Mouse (Mus musculus) thymus, postnatal 25 days (tissue): Measurements from ENCODE around the gene Smlr1.

Source experiments
- DNase-seq: peaks from one replicate; pipeline ENCODE4 v3.0.0; 2022

The Smlr1 gene

DNA sequence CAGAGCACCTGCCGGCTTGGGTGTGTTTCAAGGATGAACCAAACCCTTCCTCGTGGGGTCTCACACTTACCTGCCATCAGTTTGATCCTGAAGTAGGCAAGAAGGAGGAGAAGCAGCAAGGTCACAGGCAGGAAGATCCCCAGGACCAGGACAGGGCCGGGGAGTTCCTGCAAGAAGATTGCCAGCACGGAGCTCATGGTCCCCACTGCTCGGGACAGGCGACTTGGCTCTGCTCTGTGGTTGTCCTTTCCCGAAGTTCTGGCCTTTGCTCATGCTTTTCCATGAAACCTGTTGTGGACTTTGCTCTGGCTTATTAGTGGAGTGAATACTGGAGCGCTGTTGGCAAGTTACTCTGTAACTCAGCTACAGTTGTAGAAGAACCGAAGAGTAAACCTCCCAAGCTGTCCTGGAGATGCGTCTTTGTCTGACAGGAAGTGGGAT, at the start of gene Smlr1:
TSS of gene Smlr1 (minus strand) at position 377 of the 441 bp plus-strand sequence.
- DNase-seq, result no peak

GRCm38 (mm10) chr10:25584899-25585298, 48.8 kb upstream of the Smlr1 start:
- no peak for DNase-seq

DNA sequence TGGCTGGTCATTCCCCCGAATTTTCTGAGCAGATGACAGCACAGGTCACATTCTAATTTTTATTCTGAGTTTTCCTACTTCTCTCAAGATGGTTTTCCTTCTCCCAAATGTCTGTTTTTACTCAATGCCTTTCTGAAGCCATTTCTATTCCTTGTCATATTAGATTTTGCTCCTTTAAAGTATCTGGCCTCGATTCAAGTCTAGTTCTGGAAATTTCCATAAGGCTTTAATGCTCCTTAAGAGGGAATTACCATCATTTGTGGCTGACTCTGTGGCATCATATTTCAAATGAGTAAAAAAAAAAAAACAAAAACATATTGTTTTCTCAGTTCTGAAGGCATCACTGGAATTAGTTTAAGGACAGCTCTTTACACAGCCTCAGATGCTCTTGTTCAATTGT, 44.0 kb upstream of the Smlr1 start:
- DNase-seq, result no peak

GRCm38 (mm10) chr10:25571319-25572240, 35.5 kb upstream of the Smlr1 start:
- DNase-seq, result no peak

- DNase-seq, result no peak
These were observed 16.9 kb upstream of the Smlr1 start for GRCm38 (mm10) chr10:25552936-25553335.

DNA sequence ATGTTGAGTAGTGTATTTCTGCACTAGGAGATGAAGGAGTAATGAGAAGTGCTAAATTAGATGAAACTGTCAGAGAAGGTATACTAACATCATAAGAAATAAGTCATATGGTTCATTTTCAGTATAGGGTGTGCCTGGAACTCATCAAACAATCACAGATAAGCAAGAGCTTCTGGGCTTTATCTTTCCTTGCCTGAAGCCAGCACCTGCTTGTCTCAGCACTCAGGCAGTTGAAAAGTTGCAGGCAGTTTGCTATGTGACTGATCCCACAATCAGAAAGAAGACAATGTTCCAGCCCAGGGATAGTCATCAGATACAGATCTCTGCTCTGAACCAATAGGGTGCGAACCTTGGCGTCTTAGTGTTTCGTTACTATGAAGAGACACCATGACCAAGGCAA, 5.0 kb upstream of the Smlr1 start:
- no peak for DNase-seq

GRCm38 (mm10) chr10:25539771-25540168, 3.7 kb upstream of the Smlr1 start:
- no peak for DNase-seq

DNA sequence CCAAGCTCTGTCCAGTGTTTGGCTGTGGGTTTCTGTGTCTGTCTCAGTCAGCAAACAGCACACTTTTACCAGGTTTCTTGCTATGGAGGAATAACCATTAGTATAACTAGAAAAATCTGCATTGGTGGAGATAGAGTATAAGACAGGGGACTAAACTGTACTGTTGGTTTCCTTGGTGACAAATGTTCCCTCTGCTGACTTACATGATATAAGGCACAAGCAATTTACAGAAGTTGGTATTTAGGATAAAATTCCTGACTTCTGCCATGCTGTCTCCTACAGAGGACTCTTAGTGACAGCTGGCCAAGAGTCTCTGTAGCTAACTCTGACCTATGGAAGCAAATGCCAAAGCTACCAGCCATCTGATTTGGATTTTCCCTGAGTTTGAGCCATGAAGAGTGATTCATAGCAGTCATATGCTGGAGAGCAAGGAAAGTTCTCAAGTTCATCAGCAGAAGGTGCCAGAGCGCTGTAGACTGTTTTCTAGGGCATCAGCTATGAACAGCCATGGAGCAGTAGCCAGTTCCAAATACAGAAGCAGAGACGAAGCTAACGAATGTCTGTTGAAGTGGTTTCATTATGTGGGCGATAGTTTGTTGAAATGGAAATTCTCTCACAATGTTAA, 3.2 kb upstream of the Smlr1 start:
- no peak for DNase-seq

DNA sequence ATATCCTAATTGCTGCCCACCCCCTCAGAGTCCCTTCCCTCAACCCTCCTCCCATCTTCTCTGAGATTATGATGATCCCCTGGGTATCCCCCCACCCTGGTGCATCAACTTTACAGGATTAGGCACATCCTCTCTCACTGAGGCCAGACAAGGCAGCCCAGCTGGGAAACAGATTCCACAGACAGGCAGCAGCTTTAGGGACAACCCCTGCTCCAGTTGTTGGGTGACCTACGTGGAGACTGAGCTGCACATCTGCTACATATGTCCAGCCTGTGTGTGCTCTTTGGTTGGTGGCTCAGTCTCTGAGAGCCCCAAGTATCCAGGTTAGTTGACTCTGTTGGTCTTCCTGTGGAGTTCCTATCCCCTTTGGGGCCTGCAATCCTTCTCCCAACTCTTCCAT, 2.7 kb upstream of the Smlr1 start:
- no peak for DNase-seq

GRCm38 (mm10) chr10:25536621-25537020, 554 bp upstream of the Smlr1 start:
- no peak for DNase-seq

DNA sequence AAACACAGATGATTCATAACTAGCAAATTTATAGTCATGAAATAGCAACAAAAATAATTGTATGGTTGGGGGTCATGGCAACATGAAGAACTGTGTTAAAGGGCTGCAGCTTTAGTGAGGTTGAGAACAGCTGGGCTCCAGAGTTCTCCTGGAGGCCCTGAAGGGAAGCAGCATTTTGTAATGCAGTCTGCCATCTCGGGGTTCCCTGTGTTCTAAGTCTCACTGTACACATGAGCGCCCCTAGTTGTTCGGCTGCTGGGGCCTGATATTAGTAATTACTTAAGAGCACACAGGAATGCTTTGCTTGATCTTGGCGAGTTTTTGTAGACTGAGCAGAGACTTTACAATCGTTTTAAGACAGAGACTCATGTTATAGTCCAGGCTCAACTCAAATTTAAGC, 1.6 kb downstream of the Smlr1 start:
- DNase-seq, result no peak

GRCm38 (mm10) chr10:25533513-25534246, 2.4 kb downstream of the Smlr1 start:
- no peak for DNase-seq

- no peak for DNase-seq
These were observed 3.0 kb downstream of the Smlr1 start for GRCm38 (mm10) chr10:25533105-25533504.

DNA sequence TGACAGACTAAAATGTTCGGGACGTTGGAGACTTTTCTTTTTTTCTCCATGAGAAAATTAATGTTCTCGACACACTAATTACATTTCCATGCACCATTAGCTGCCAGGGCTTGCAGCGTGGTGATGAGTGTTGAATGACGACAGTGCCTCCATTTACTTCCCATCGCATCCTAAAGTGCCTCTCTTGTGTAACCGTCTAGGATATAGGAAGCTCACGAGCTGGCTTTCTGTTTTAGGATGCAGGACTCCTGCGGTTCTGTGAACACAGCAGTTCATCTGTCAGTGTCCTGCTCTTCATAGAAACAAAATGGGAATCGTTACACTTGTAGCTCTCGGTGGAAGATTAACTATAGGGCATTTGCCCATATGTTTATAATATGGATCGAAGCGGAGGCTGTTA, 4.7 kb downstream of the Smlr1 start:
- no peak for DNase-seq

DNA sequence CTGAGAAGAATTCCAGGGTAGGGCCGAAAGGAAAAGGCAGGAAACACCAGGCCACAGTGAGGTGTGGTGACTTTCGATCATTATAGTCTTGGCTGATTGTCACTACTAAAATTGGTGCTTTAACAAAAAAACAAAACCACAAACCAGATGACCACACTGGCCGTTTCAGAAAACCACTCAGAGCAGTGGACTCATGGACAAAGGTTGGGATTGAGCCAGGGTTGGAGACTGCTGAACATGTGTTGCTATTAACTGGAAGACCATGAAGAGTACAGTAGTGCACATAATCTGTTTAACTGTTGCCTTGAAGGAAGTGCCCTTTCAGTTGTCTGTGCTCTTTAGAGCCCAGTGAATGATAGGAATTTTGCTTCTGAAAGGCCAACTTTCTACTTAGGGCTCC, 8.9 kb downstream of the Smlr1 start:
- no peak for DNase-seq

GRCm38 (mm10) chr10:25526622-25527021, 9.4 kb downstream of the Smlr1 start:
- DNase-seq, result no peak

- no peak for DNase-seq
These were observed 9.9 kb downstream of the Smlr1 start for GRCm38 (mm10) chr10:25526156-25526555.

GRCm38 (mm10) chr10:25523727-25524126, 12.3 kb downstream of the Smlr1 start:
- no peak for DNase-seq

GRCm38 (mm10) chr10:25520428-25520827, 15.6 kb downstream of the Smlr1 start:
- no peak for DNase-seq

- DNase-seq, result no peak
These were observed 16.1 kb downstream of the Smlr1 start for GRCm38 (mm10) chr10:25519954-25520353.

DNA sequence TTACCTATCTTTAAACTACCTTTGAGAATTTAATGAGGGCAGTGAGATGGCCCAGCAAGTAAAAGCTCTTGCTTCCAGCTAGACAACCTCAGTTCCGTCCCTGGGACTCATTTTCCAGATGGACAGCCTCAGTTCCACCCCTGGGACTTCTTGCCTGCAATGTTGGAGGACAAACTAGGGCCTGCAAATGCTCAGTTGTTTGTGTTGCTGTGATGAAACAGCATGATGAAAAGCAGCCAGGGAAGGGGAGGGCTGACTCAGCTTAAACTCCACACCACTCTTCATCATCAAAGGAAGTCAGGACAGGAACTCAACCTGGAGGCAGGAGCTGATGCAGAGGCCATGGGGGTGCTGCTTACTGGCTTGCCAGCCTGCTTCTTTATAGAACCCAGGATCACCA, 22.2 kb downstream of the Smlr1 start:
- no peak for DNase-seq

DNA sequence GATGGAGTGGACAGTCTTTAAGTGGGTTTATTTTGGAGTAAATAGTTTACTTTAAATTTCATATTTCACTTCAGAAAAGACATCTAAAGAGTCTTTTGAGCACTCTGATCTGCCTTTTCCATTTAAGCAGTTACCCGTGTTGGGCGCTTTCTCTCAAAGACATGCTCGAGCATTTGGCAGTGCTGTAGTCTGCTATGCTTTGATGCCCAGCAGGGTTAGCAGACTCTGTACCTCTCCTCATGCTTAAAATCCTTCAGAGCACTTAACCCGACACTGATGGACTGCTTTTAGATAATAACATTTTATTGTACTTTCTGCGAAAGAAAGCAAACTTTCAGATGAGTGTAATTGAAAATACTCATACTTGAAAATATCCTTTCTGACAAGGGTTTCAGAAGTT, 32.8 kb downstream of the Smlr1 start:
- DNase-seq, result no peak

DNA sequence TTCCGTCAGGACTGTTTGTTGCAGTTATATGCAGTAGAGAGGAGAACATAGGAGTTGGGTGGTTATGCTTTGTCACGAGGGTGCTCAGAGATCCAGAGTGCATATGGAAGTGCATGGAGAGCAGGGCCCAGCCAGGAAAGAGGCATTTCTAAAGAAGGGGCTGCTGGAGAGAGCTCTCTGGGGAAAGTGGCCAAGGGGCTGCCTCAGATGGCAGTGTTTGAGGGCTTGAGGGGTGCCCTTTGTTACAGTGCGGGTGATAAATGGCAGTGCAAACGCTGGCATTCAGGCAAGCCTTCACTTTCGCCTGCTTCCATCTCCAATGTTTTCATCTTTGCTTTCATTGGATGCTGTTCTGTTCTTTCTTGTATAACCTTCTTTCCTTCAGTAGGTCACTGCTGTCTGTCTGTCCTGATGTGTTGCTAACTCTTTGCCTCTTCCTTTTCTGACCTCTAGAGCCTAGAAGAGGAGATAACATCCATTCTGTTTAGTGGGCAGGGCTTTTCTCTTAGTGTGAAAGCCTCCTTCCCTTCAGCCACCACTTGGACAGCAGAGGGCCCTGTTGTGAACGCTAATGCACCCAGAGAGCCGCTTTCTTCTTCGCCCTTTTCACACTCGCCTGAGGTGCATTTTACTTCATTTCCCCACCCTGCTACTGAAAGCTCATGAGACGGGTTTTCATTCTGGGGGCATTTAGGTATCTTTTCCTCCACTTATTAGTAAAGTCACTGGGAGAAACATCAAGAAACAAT, 36.6 kb downstream of the Smlr1 start:
- DNase-seq, result no peak
